Mouse (Mus musculus) intestine, postnatal 0 days (tissue): ENCODE data around the gene Olah. TPM values are rescaled to one million over a fixed set of nuclear protein-coding genes. Genes with fewer than 3 reads are reported as not detected.

Experiments used
- ATAC-seq: fragments of 200-750 bp; cut with Nextera tagmentation; 2 replicates; pipeline ENCODE4 v1.8.0; 2017; ENCODE audit warnings: mild to moderate bottlenecking, moderate TSS enrichment, moderate library complexity
- H3K27ac ChIP-seq: fragments of 300-500 bp; sonication (generic); 2 replicates; pipeline ENCODE4 v1.5.1; 2014; ENCODE audit warnings: mild to moderate bottlenecking, low read depth, low read length, moderate library complexity
- H3K27me3 ChIP-seq: fragments of 300-500 bp; sonication (generic); replicated peaks from 2 replicates; pipeline ENCODE4 v1.6.1; 2014; ENCODE audit warnings: low read length, mixed read lengths; ENCODE audit not compliant: control insufficient read depth, insufficient read depth
- H3K36me3 ChIP-seq: fragments of 300-500 bp; sonication (generic); 2 replicates; pipeline ENCODE4 v1.6.1; 2014; ENCODE audit warnings: mild to moderate bottlenecking, moderate library complexity; ENCODE audit not compliant: control insufficient read depth, insufficient read depth
- H3K4me1 ChIP-seq: fragments of 300-500 bp; sonication (generic); replicated peaks from 2 replicates; pipeline ENCODE4 v1.6.1; 2014; ENCODE audit warnings: antibody characterized with exemption, low read length, mixed read lengths; ENCODE audit not compliant: control insufficient read depth, insufficient read depth
- H3K4me2 ChIP-seq: fragments of 300-500 bp; sonication (generic); replicated peaks from 2 replicates; pipeline ENCODE4 v1.6.1; 2014; ENCODE audit warnings: low read depth, mild to moderate bottlenecking, moderate library complexity
- H3K4me3 ChIP-seq: fragments of 300-500 bp; sonication (generic); 2 replicates; pipeline ENCODE4 v1.5.1; 2014; ENCODE audit warnings: low read depth, low read length
- H3K9ac ChIP-seq: fragments of 300-500 bp; sonication (generic); 2 replicates; pipeline ENCODE4 v1.6.1; 2014; ENCODE audit warnings: mild to moderate bottlenecking, low read depth, low read length
- H3K9me3 ChIP-seq: fragments of 300-500 bp; sonication (generic); 2 replicates; pipeline ENCODE4 v1.6.1; 2016; ENCODE audit warnings: mixed run types; ENCODE audit not compliant: control insufficient read depth
- CTCF ChIP-seq: sonication (generic); IDR thresholded peaks from 2 replicates; pipeline ENCODE4 v1.5.1; 2016; ENCODE audit warnings: low read depth, mild to moderate bottlenecking, control low read depth, antibody characterized with exemption, moderate library complexity
- WGBS: fragments of 180-500 bp; shearing (Covaris S2); extraction: QIAGEN DNeasy Blood & Tissue Kit; methylation state at CpG from one replicate; pipeline ENCODE4 v1.1.7; 2014; 5-methylcytosine and 5-hydroxymethylcytosine counted together
- polyA plus RNA-seq: library from polyadenylated mRNA; unstranded; fragments of >200 nt; fragmentation: Nextera tagmentation; extraction: Ambion mirVana; gene quantifications from 2 replicates; pipeline ENCODE4 v1.2.1, GENCODE M21; 2015

Olah gene
- polyA plus RNA-seq, 1 experiment from 2014 or later = 3.1 TPM

- 0 out of 2 replicates have a peak, but pooled peaks cover 5% of the 10 kb centered on the region for H3K9me3 ChIP-seq
- H3K4me1 ChIP-seq = 0 out of 2 replicates have a peak, but pooled peaks cover 3% of the 10 kb centered on the region
- H3K27me3 ChIP-seq = no peaks in the 10 kb centered on the region; the same call in 1 of the 2 replicates
- no peak overlapping the region for H3K4me2 ChIP-seq
- WGBS = 23% methylated on average over 3 of the region's 3 CpGs
- peak; percentile 19; the same call in 1 of the 2 replicates for ATAC-seq
- H3K9ac ChIP-seq = no peak overlapping the region
- no peaks in the 10 kb centered on the region for H3K36me3 ChIP-seq
- no peak for TF ChIP-seq CTCF
- H3K4me3 ChIP-seq = no peak overlapping the region
- H3K27ac ChIP-seq = no peak overlapping the region
Measured at GRCm38 (mm10) chr2:3356311-3356710, 40.7 kb downstream of the Olah start.

- H3K36me3 ChIP-seq = no peaks in the 10 kb centered on the region
- no peak for ATAC-seq
Measured at GRCm38 (mm10) chr2:3355793-3356192, 41.2 kb downstream of the Olah start.

GRCm38 (mm10) chr2:3353160-3353559 is 43.9 kb downstream of the Olah start:
- Histone ChIP-seq H3K27ac (no peak overlapping the region), H3K36me3 (no peaks in the 10 kb centered on the region), H3K9ac (no peak overlapping the region), H3K4me2 (no peak overlapping the region), H3K4me3 (no peak overlapping the region), H3K27me3 (no peaks in the 10 kb centered on the region; the same call in 1 of the 2 replicates), H3K4me1 (0 out of 2 replicates have a peak, but pooled peaks cover 3% of the 10 kb centered on the region), H3K9me3 (0 out of 2 replicates have a peak, but pooled peaks cover 5% of the 10 kb centered on the region)
- TF ChIP-seq CTCF = no peak
- no peak for ATAC-seq

More at GRCm38 (mm10) chr2:3355793-3356192, 41.2 kb downstream of the Olah start:
- Histone ChIP-seq H3K4me2 (no peak overlapping the region), H3K9ac (no peak overlapping the region), H3K27ac (no peak overlapping the region), H3K9me3 (0 out of 2 replicates have a peak, but pooled peaks cover 5% of the 10 kb centered on the region), H3K27me3 (no peaks in the 10 kb centered on the region; the same call in 1 of the 2 replicates), H3K4me1 (0 out of 2 replicates have a peak, but pooled peaks cover 3% of the 10 kb centered on the region), H3K4me3 (no peak overlapping the region)
- no peak for TF ChIP-seq CTCF
- WGBS = 89% methylated on average over 8 of the region's 8 CpGs

- peak; percentile 89 for TF ChIP-seq CTCF
- Histone ChIP-seq H3K36me3 (no peaks in the 10 kb centered on the region), H3K4me3 (no peak overlapping the region), H3K4me2 (no peak overlapping the region), H3K27ac (no peak overlapping the region), H3K27me3 (no peaks in the 10 kb centered on the region), H3K9me3 (0 out of 2 replicates have a peak, but pooled peaks cover 5% of the 10 kb centered on the region), H3K9ac (no peak overlapping the region), H3K4me1 (no peaks in the 10 kb centered on the region)
- WGBS = 18% methylated on average over 3 of the region's 3 CpGs
- ATAC-seq = no peak
Measured at GRCm38 (mm10) chr2:3348919-3349318, 48.1 kb downstream of the Olah start.

GRCm38 (mm10) chr2:3348422-3348821 is 48.6 kb downstream of the Olah start:
- no peaks in the 10 kb centered on the region for H3K27me3 ChIP-seq

GRCm38 (mm10) chr2:3335611-3336301 is 61.3 kb downstream of the Olah start, which contains the start of gene Acbd7:
Gene Acbd7, plus strand, starts transcription at chr2:3336168.
- Histone ChIP-seq H3K36me3 (no peaks in the 10 kb centered on the region), H3K27me3 (no peaks in the 10 kb centered on the region), H3K9ac (peak within 1 kb of the TSS; percentile 8; the same call in 1 of the 2 replicates), H3K9me3 (no peaks in the 10 kb centered on the region), H3K4me2 (peak within 1 kb of the TSS; percentile 68), H3K4me3 (peak within 1 kb of the TSS; percentile 35), H3K4me1 (peaks cover 3% of the 10 kb centered on the region; the same call in 1 of the 2 replicates), H3K27ac (0 out of 2 replicates have a peak within 1 kb of the TSS, but pooled peaks have one; percentile 5)
- TF ChIP-seq CTCF = no peak
- ATAC-seq = peak; percentile 44
- WGBS = 4% methylated on average over 20 of the region's 20 CpGs

More at GRCm38 (mm10) chr2:3348422-3348821, 48.6 kb downstream of the Olah start:
- Histone ChIP-seq H3K9me3 (0 out of 2 replicates have a peak, but pooled peaks cover 5% of the 10 kb centered on the region), H3K27ac (no peak overlapping the region), H3K4me1 (no peaks in the 10 kb centered on the region), H3K4me2 (no peak overlapping the region), H3K9ac (no peak overlapping the region), H3K4me3 (no peak overlapping the region), H3K36me3 (no peaks in the 10 kb centered on the region)
- no peak for ATAC-seq
- 67% methylated on average over 4 of the region's 4 CpGs for WGBS
- TF ChIP-seq CTCF = no peak
